Mouse (Mus musculus): ENCODE data around the gene Ecel1.

The Ecel1 gene

GRCm38 (mm10) chr1:87170458-87170857 lies 14.1 kb upstream of the Ecel1 start:
- peak; percentile 63 for DNase-seq (ENCODE audit: low spot score)

- no peak for DNase-seq (ENCODE audit: low spot score)
Observed at GRCm38 (mm10) chr1:87164796-87165184, 8.5 kb upstream of the Ecel1 start.

- DNase-seq (ENCODE audit: low spot score), result no peak
Observed at GRCm38 (mm10) chr1:87164164-87164795, 8.0 kb upstream of the Ecel1 start.

GRCm38 (mm10) chr1:87159396-87159795 lies 3.1 kb upstream of the Ecel1 start:
- no peak for DNase-seq (ENCODE audit: low spot score)

GRCm38 (mm10) chr1:87155531-87156198 lies 656 bp downstream of the Ecel1 start:
- DNase-seq (ENCODE audit: low spot score), result peak; percentile 58

- peak; percentile 43 for DNase-seq (ENCODE audit: low spot score)
Observed at GRCm38 (mm10) chr1:87154501-87155120, 1.7 kb downstream of the Ecel1 start.

GRCm38 (mm10) chr1:87153776-87154500 lies 2.4 kb downstream of the Ecel1 start:
- peak; percentile 40 for DNase-seq (ENCODE audit: low spot score)

GRCm38 (mm10) chr1:87151286-87151685 lies 5.0 kb downstream of the Ecel1 start:
- no peak for DNase-seq (ENCODE audit: low spot score)

- peak; percentile 35 for DNase-seq (ENCODE audit: low spot score)
Observed at GRCm38 (mm10) chr1:87149422-87149821, 6.9 kb downstream of the Ecel1 start.

- DNase-seq (ENCODE audit: low spot score), result no peak
Observed at GRCm38 (mm10) chr1:87143141-87143540, 13.2 kb downstream of the Ecel1 start.

GRCm38 (mm10) chr1:87142456-87142855 lies 13.9 kb downstream of the Ecel1 start:
- peak; percentile 43 for DNase-seq (ENCODE audit: low spot score)

- no peak for DNase-seq (ENCODE audit: low spot score)
Observed at GRCm38 (mm10) chr1:87141550-87141949, 14.8 kb downstream of the Ecel1 start.

- no peak for DNase-seq (ENCODE audit: low spot score)
Observed at GRCm38 (mm10) chr1:87131803-87132202, 24.5 kb downstream of the Ecel1 start.

GRCm38 (mm10) chr1:87127206-87128030 lies 28.9 kb downstream of the Ecel1 start:
- DNase-seq (ENCODE audit: low spot score), result no peak

GRCm38 (mm10) chr1:87124673-87125072 lies 31.6 kb downstream of the Ecel1 start, which contains the start of gene Akp3:
TSS of gene Akp3 (plus strand) at chr1:87124973.
- DNase-seq (ENCODE audit: low spot score), result no peak

- DNase-seq (ENCODE audit: low spot score), result no peak
Observed at GRCm38 (mm10) chr1:87114784-87115183, 41.5 kb downstream of the Ecel1 start.

- DNase-seq (ENCODE audit: low spot score), result peak; percentile 66
Observed at GRCm38 (mm10) chr1:87111719-87112354, 44.5 kb downstream of the Ecel1 start.

GRCm38 (mm10) chr1:87108564-87108963 lies 47.8 kb downstream of the Ecel1 start:
- DNase-seq (ENCODE audit: low spot score), result no peak

GRCm38 (mm10) chr1:87106536-87106935 lies 49.8 kb downstream of the Ecel1 start:
- no peak for DNase-seq (ENCODE audit: low spot score)

GRCm38 (mm10) chr1:87103936-87104335 lies 52.4 kb downstream of the Ecel1 start:
- no peak for DNase-seq (ENCODE audit: low spot score)

- DNase-seq (ENCODE audit: low spot score), result no peak
Observed at GRCm38 (mm10) chr1:87102114-87102513, 54.2 kb downstream of the Ecel1 start.

Data from retina, embryonic 14.5 days (tissue).